Mouse (Mus musculus) thymus, adult 2 months (tissue): ENCODE measurements around the gene Mlx.

Experiments used
- CTCF ChIP-seq: fragments of 200-500 bp; IDR thresholded peaks from 2 replicates; pipeline ENCODE4 v1.5.1; 2012; ENCODE audit warnings: mild to moderate bottlenecking, control low read depth, low read length, moderate library complexity, borderline replicate concordance; ENCODE audit not compliant: control insufficient read depth, poor library complexity, insufficient read depth; ENCODE audit errors: extremely low read depth
- POLR2A ChIP-seq: fragments of 200-500 bp; IDR thresholded peaks from 2 replicates; pipeline ENCODE4 v1.6.1; 2012; ENCODE audit warnings: mild to moderate bottlenecking, low read length, control low read depth, moderate library complexity; ENCODE audit not compliant: control insufficient read depth, poor library complexity, insufficient read depth; ENCODE audit errors: extremely low read depth

DNA sequence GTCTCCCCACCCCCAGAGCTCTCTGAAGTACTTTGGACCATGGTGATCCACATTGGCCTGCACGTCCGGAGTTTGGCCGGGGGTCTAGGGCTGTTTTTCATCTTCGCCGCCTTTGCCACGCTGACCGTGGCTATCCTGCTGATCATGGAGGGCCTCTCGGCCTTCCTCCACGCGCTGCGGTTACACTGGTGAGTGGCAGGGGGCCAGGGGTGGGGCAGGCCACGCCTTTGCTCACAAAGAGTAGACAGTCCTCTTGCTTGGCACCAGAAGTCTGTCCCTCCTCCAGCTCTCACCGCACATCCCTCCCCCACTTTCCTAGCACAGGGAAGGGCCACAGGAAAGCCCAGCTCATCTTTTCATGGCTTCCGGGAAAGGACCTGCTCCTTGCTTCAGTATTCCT, 31.7 kb upstream of the Mlx start:
- TF ChIP-seq CTCF (no peak), POLR2A (no peak)
